In genomic region chr13:101796983-101797382, GRCm38 (mm10) we compare ENCODE assay signal across 23 mouse cellular contexts. TPM values are rescaled to one million over a fixed set of nuclear protein-coding genes. Genes with fewer than 3 reads are reported as not detected.
DNase-seq lines count a peak whose midpoint lies in the region; ATAC-seq and TF ChIP-seq lines count a peak whose summit lies in the region.
"Had no signal": no experiment of that assay in that cellular context is flagged by ENCODE, and none has a peak within 500 bp of the region (broad histone marks: within the 10 kb centered on the region; RNA-seq: fewer than 3 reads in every experiment).

No protein-coding gene starts in this region.

- H3K27ac ChIP-seq in liver, postnatal 0 days (ENCODE audit: low read depth), result peak overlapping the region; percentile 34; the same call in 1 of the 2 replicates
- H3K27ac ChIP-seq in liver, embryonic 12.5 days, result no peak overlapping the region
- no peak overlapping the region for H3K27ac ChIP-seq in CH12.LX (ENCODE audit: insufficient read depth, low read depth)
- H3K27ac ChIP-seq in forebrain, embryonic 11.5 days (ENCODE audit: low read depth, low read length), result no peak overlapping the region
- H3K27ac ChIP-seq: embryonic facial prominence, embryonic 10.5 days; forebrain, embryonic 12.5 days; heart, embryonic 10.5 days; hindbrain, embryonic 13.5 days; intestine, embryonic 15.5 days; limb, embryonic 13.5 days; liver, embryonic 14.5 days; midbrain, embryonic 13.5 days; stomach, embryonic 15.5 days had no signal

- ATAC-seq in liver, postnatal 0 days, result peak; percentile 36; the same call in 1 of the 2 replicates
- ATAC-seq in liver, embryonic 12.5 days, result no peak; the same call in 1 of the 2 replicates
- ATAC-seq in common myeloid progenitor, adult 5-6 weeks (replicated peaks; ENCODE audit: low read depth, poor library complexity, severe bottlenecking), result peak; percentile 39
- ATAC-seq in forebrain, embryonic 11.5 days (replicated peaks; ENCODE audit: low FRiP score), result no peak
- ATAC-seq: intestine, embryonic 15.5 days; lung, postnatal 0 days; midbrain, embryonic 13.5 days had no signal

- peaks cover 3% of the 10 kb centered on the region for H3K4me1 ChIP-seq in liver, postnatal 0 days (ENCODE audit: insufficient read depth)
- H3K4me1 ChIP-seq in liver, embryonic 12.5 days, result peaks cover 16% of the 10 kb centered on the region
- H3K4me1 ChIP-seq in CH12.LX (ENCODE audit: control insufficient read depth in 1 of 2, insufficient read depth in 2 of 2), result peaks cover 17 to 51% of the 10 kb centered on the region in 2 experiments; a peak in 3 of 4 replicates
- H3K4me1 ChIP-seq in forebrain, embryonic 11.5 days (replicated peaks; ENCODE audit: control insufficient read depth, insufficient read depth, low read length), result 0 out of 2 replicates have a peak, but pooled peaks cover 2% of the 10 kb centered on the region

- DNase-seq in liver, postnatal 0 days, result no peak
- DNase-seq in CH12.LX (ENCODE audit: extremely low read depth), result peak; percentile 21
- peak; percentile 59 for DNase-seq in naive thymus-derived CD4-positive, alpha-beta T cell, adult 2 months (ENCODE audit: low read depth)
- DNase-seq in right cerebral cortex, postnatal 4 days, result no peak
- no peak for DNase-seq in forebrain, embryonic 11.5 days (ENCODE audit: low spot score)
- DNase-seq: B cell, adult 2 months; cerebellum, adult 2 months; gastrocnemius, postnatal 36 days; kidney, adult 9 months; kidney, postnatal 25 days; thymus, postnatal 4 days had no signal

- H3K4me2 ChIP-seq in liver, postnatal 0 days (ENCODE audit: low read depth, low read length), result no peak overlapping the region
- no peak overlapping the region for H3K4me2 ChIP-seq in liver, embryonic 12.5 days
- peak overlapping the region; percentile 35; the same call in 1 of the 2 replicates for H3K4me2 ChIP-seq in CH12.LX (ENCODE audit: insufficient read depth, low read depth, poor library complexity, severe bottlenecking)
- no peak overlapping the region for H3K4me2 ChIP-seq in forebrain, embryonic 11.5 days (ENCODE audit: low read depth, low read length, severe bottlenecking)
- H3K4me2 ChIP-seq: forebrain, embryonic 12.5 days; hindbrain, embryonic 13.5 days; intestine, embryonic 15.5 days; limb, embryonic 13.5 days; midbrain, embryonic 13.5 days; stomach, embryonic 15.5 days had no signal

- no peaks in the 10 kb centered on the region for H3K9me3 ChIP-seq in liver, postnatal 0 days (ENCODE audit: low read length)
- H3K9me3 ChIP-seq in liver, embryonic 12.5 days (replicated peaks), result no peaks in the 10 kb centered on the region
- no peaks in the 10 kb centered on the region for H3K9me3 ChIP-seq in CH12.LX (replicated peaks; ENCODE audit: low read length)
- no peaks in the 10 kb centered on the region for H3K9me3 ChIP-seq in forebrain, embryonic 11.5 days (ENCODE audit: control insufficient read depth, low read length)
- H3K9me3 ChIP-seq: embryonic facial prominence, embryonic 10.5 days; forebrain, embryonic 12.5 days; heart, embryonic 10.5 days; hindbrain, embryonic 13.5 days; intestine, embryonic 15.5 days; limb, embryonic 13.5 days; midbrain, embryonic 13.5 days; stomach, embryonic 15.5 days had no signal

- in situ Hi-C loops in CH12.LX (cut with MboI; ENCODE audit: low pct_ligation_motif_present, low pct_unique_long_range_greater_than_20kb, low sequenced_read_pairs), result no loop called here

- H3K27me3 ChIP-seq in liver, postnatal 0 days (ENCODE audit: insufficient read depth, low read length), result no peaks in the 10 kb centered on the region
- H3K27me3 ChIP-seq in liver, embryonic 12.5 days (replicated peaks), result peaks cover 28% of the 10 kb centered on the region
- no peaks in the 10 kb centered on the region for H3K27me3 ChIP-seq in CH12.LX (replicated peaks)
- no peaks in the 10 kb centered on the region; the same call in 1 of the 2 replicates for H3K27me3 ChIP-seq in forebrain, embryonic 11.5 days (ENCODE audit: control insufficient read depth, insufficient read depth, low read length)
- H3K27me3 ChIP-seq: intestine, embryonic 15.5 days; stomach, embryonic 15.5 days had no signal

- TF ChIP-seq CTCF in liver, postnatal 0 days (IDR thresholded peaks at IDR 0.05; ENCODE audit: low read depth), result no peak
- TF ChIP-seq CTCF in CH12.LX (conservative IDR thresholded peaks at IDR 0.05 in 1 of 2, IDR thresholded peaks at IDR 0.05 in 1 of 2; ENCODE audit: low read depth in 2 of 2, low read length in 2 of 2), result no peak

- no peak for TF ChIP-seq RAD21 in CH12.LX (IDR thresholded peaks at IDR 0.05; ENCODE audit: low read depth, low read length)

- H3K4me3 ChIP-seq in liver, postnatal 0 days (ENCODE audit: low read depth, low read length), result no peak overlapping the region
- no peak overlapping the region for H3K4me3 ChIP-seq in liver, embryonic 12.5 days
- H3K4me3 ChIP-seq in CH12.LX (replicated peaks in 1 of 3; ENCODE audit: low read depth in 2 of 3, low read length in 2 of 3, poor library complexity in 1 of 3), result no peak overlapping the region
- H3K4me3 ChIP-seq in forebrain, embryonic 11.5 days (ENCODE audit: low read depth, low read length), result no peak overlapping the region
- H3K4me3 ChIP-seq: embryonic facial prominence, embryonic 10.5 days; forebrain, embryonic 12.5 days; heart, embryonic 10.5 days; hindbrain, embryonic 13.5 days; intestine, embryonic 15.5 days; limb, embryonic 13.5 days; midbrain, embryonic 13.5 days; stomach, embryonic 15.5 days had no signal

- no peak for TF ChIP-seq POLR2A in CH12.LX (IDR thresholded peaks at IDR 0.05; ENCODE audit: low read depth, low read length)

- no peaks in the 10 kb centered on the region for H3K36me3 ChIP-seq in liver, postnatal 0 days (replicated peaks; ENCODE audit: insufficient read depth, low read length)
- no peaks in the 10 kb centered on the region for H3K36me3 ChIP-seq in liver, embryonic 12.5 days
- H3K36me3 ChIP-seq in CH12.LX (replicated peaks in 1 of 2; ENCODE audit: control insufficient read depth in 1 of 2, insufficient read depth in 1 of 2, low read length in 1 of 2), result no peaks in the 10 kb centered on the region
- no peaks in the 10 kb centered on the region for H3K36me3 ChIP-seq in forebrain, embryonic 11.5 days (ENCODE audit: control insufficient read depth, insufficient read depth, low read length)
- H3K36me3 ChIP-seq: embryonic facial prominence, embryonic 10.5 days; forebrain, embryonic 12.5 days; heart, embryonic 10.5 days; hindbrain, embryonic 13.5 days; intestine, embryonic 15.5 days; limb, embryonic 13.5 days; midbrain, embryonic 13.5 days; stomach, embryonic 15.5 days had no signal

- dilution Hi-C loops in CH12.LX (cut with MboI; ENCODE audit: extremely low pct_ligation_motif_present, extremely low pct_unique_long_range_greater_than_20kb, low sequenced_read_pairs), result no loop called here

- peak; percentile 37; the same call in 1 of the 2 replicates for TF ChIP-seq EP300 in liver, postnatal 0 days (IDR thresholded peaks at IDR 0.05; ENCODE audit: low read depth)
- TF ChIP-seq EP300 in CH12.LX (IDR thresholded peaks at IDR 0.05; ENCODE audit: low read length), result no peak

- no peak overlapping the region for H3K9ac ChIP-seq in liver, postnatal 0 days (replicated peaks)
- H3K9ac ChIP-seq in liver, embryonic 12.5 days, result no peak overlapping the region
- H3K9ac ChIP-seq in CH12.LX (ENCODE audit: insufficient read depth, low read depth), result peak overlapping the region; percentile 27; the same call in 1 of the 2 replicates
- no peak overlapping the region for H3K9ac ChIP-seq in forebrain, embryonic 11.5 days (ENCODE audit: low read length)
- H3K9ac ChIP-seq: forebrain, embryonic 12.5 days; hindbrain, embryonic 13.5 days; intestine, embryonic 15.5 days; limb, embryonic 13.5 days; liver, embryonic 14.5 days; midbrain, embryonic 13.5 days; stomach, embryonic 15.5 days had no signal

- no peaks in the 10 kb centered on the region for H3K79me2 ChIP-seq in CH12.LX (replicated peaks; ENCODE audit: control insufficient read depth, extremely low read depth, insufficient read depth, poor library complexity, severe bottlenecking)

- 23% methylated on average over 6 of the region's 6 CpGs for WGBS in liver, postnatal 0 days (ENCODE audit: insufficient replicate concordance)
- WGBS in liver, embryonic 12.5 days (ENCODE audit: insufficient replicate concordance), result 26% methylated on average over 6 of the region's 6 CpGs
- 52% methylated on average over 6 of the region's 6 CpGs for WGBS in forebrain, embryonic 11.5 days

TF ChIP-seq in CH12.LX, 34 proteins besides CTCF, POLR2A, EP300 and RAD21:
- 0 out of 2 replicates have a peak, but pooled peaks have one; percentile 38 for TF ChIP-seq ZNF384 (IDR thresholded peaks at IDR 0.05; ENCODE audit: low read depth, low read length)
- no peak for TF ChIP-seq USF1 (IDR thresholded peaks at IDR 0.05; ENCODE audit: low read depth, low read length)
- peak; percentile 24; the same call in 1 of the 2 replicates for TF ChIP-seq IRF4 (IDR thresholded peaks at IDR 0.05; ENCODE audit: low read depth, low read length)

RNA-seq across cellular contexts. Expression of gene Pik3r1, which starts 29.0 kb away (rescaled TPM):
- polyA plus RNA-seq in liver, postnatal 0 days (2015; fragmentation: Nextera tagmentation; extraction: Ambion mirVana), result 18.0 and 18.5 TPM in 2 replicates
- polyA plus RNA-seq in liver, embryonic 12.5 days (2016; fragmentation: Nextera tagmentation; extraction: Ambion mirVana), result 17.2 and 22.0 TPM in 2 replicates
- total RNA-seq in CH12.LX (2012; rRNA removed), result 17.0 and 17.5 TPM in 2 replicates
- total RNA-seq in CH12.LX (2014; rRNA removed), result 20.2 and 21.0 TPM in 2 replicates
- polyA plus RNA-seq in CH12.LX (2012; ENCODE audit: insufficient read length, low read depth), result 19.3 and 20.9 TPM in 2 replicates
- 114 and 116 TPM in 2 replicates for total RNA-seq in common myeloid progenitor, adult 5-6 weeks (2017)
- polyA plus RNA-seq in forebrain, embryonic 11.5 days (2014; fragmentation: Nextera tagmentation; extraction: Ambion mirVana), result 16.5 and 18.3 TPM in 2 replicates

Comparison
In these comparisons a context has a peak if more than half of its experiments do, and no peak if none do; other contexts are left out.
1. ATAC-seq: peak in liver, postnatal 0 days (single experiment) and common myeloid progenitor, adult 5-6 weeks (single experiment); none in liver, embryonic 12.5 days (single experiment) and forebrain, embryonic 11.5 days (single experiment).
2. DNase-seq: peak in CH12.LX (single experiment) and naive thymus-derived CD4-positive, alpha-beta T cell, adult 2 months (single experiment); none in liver, postnatal 0 days (single experiment), right cerebral cortex, postnatal 4 days (single experiment) and forebrain, embryonic 11.5 days (single experiment).